Mouse (Mus musculus) midbrain, embryonic 13.5 days (tissue): ENCODE results near the gene Cuedc1. TPM values are rescaled to one million over a fixed set of nuclear protein-coding genes. Genes with fewer than 3 reads are reported as not detected.

Experiments
- ATAC-seq: fragments of 200-750 bp; cut with Nextera tagmentation; 2 replicates; pipeline ENCODE4 v1.8.0; 2017; ENCODE audit warnings: mild to moderate bottlenecking, moderate TSS enrichment, moderate library complexity
- H3K27ac ChIP-seq: fragments of 300-500 bp; sonication (generic); 2 replicates; pipeline ENCODE4 v1.5.1; 2015; ENCODE audit warnings: inconsistent platforms, mild to moderate bottlenecking, moderate library complexity
- H3K27me3 ChIP-seq: fragments of 300-500 bp; sonication (generic); 2 replicates; pipeline ENCODE4 v1.6.1; 2015; ENCODE audit warnings: mild to moderate bottlenecking, inconsistent platforms
- H3K36me3 ChIP-seq: fragments of 300-500 bp; sonication (generic); 2 replicates; pipeline ENCODE4 v1.6.1; 2015; ENCODE audit warnings: mild to moderate bottlenecking, inconsistent platforms
- H3K4me1 ChIP-seq: fragments of 300-500 bp; sonication (generic); replicated peaks from 2 replicates; pipeline ENCODE4 v1.6.1; 2015; ENCODE audit warnings: inconsistent platforms
- H3K4me2 ChIP-seq: fragments of 300-500 bp; sonication (generic); replicated peaks from 2 replicates; pipeline ENCODE4 v1.6.1; 2015; ENCODE audit warnings: moderate library complexity, mild to moderate bottlenecking, inconsistent platforms
- H3K4me3 ChIP-seq: fragments of 300-500 bp; sonication (generic); replicated peaks from 2 replicates; pipeline ENCODE4 v1.5.1; 2015; ENCODE audit warnings: mild to moderate bottlenecking, inconsistent platforms
- H3K9ac ChIP-seq: fragments of 300-500 bp; sonication (generic); replicated peaks from 2 replicates; pipeline ENCODE4 v1.6.1; 2015; ENCODE audit warnings: mild to moderate bottlenecking, inconsistent platforms
- H3K9me3 ChIP-seq: fragments of 300-500 bp; sonication (generic); 2 replicates; pipeline ENCODE4 v1.6.1; 2016; ENCODE audit warnings: mild to moderate bottlenecking, inconsistent platforms
- WGBS: fragments of 180-500 bp; shearing (Covaris S2); methylation state at CpG from one replicate; pipeline ENCODE4 v1.1.7; 2015; 5-methylcytosine and 5-hydroxymethylcytosine counted together
- polyA plus RNA-seq: library from polyadenylated mRNA; unstranded; fragments of >200 nt; fragmentation: Nextera tagmentation; extraction: Ambion mirVana; gene quantifications from 2 replicates; pipeline ENCODE4 v1.2.1, GENCODE M21; 2015

Cuedc1 gene
- polyA plus RNA-seq, 1 experiment from 2014 or later, result 46.1 TPM

- 44% methylated on average over 2 of the region's 2 CpGs for WGBS
- H3K4me1 ChIP-seq, result peaks cover 62% of the 10 kb centered on the region
- no peaks in the 10 kb centered on the region for H3K36me3 ChIP-seq
- no peaks in the 10 kb centered on the region for H3K9me3 ChIP-seq
- no peak overlapping the region for H3K9ac ChIP-seq
- no peak overlapping the region for H3K27ac ChIP-seq
- 0 out of 2 replicates have a peak, but pooled peaks cover 3% of the 10 kb centered on the region for H3K27me3 ChIP-seq
- no peak for ATAC-seq
- H3K4me3 ChIP-seq, result no peak overlapping the region
- no peak overlapping the region for H3K4me2 ChIP-seq
Measured at GRCm38 (mm10) chr11:88156403-88156802, 58.5 kb downstream of the Cuedc1 start.

- peaks cover 54% of the 10 kb centered on the region for H3K4me1 ChIP-seq
- no peaks in the 10 kb centered on the region for H3K9me3 ChIP-seq
- H3K9ac ChIP-seq, result no peak overlapping the region
- peaks cover 8% of the 10 kb centered on the region; the same call in 1 of the 2 replicates for H3K27me3 ChIP-seq
- no peak overlapping the region for H3K4me2 ChIP-seq
- H3K4me3 ChIP-seq, result no peak overlapping the region
- H3K27ac ChIP-seq, result no peak overlapping the region
- WGBS, result 79% methylated on average over 5 of the region's 5 CpGs
- ATAC-seq, result no peak
- H3K36me3 ChIP-seq, result no peaks in the 10 kb centered on the region
Measured at GRCm38 (mm10) chr11:88158842-88159246, 61.0 kb downstream of the Cuedc1 start.

GRCm38 (mm10) chr11:88159389-88159788 is 61.5 kb downstream of the Cuedc1 start:
- Histone ChIP-seq H3K36me3 (no peaks in the 10 kb centered on the region), H3K4me2 (no peak overlapping the region), H3K9ac (no peak overlapping the region), H3K27me3 (peaks cover 8% of the 10 kb centered on the region; the same call in 1 of the 2 replicates), H3K9me3 (no peaks in the 10 kb centered on the region), H3K27ac (no peak overlapping the region), H3K4me1 (peaks cover 49% of the 10 kb centered on the region), H3K4me3 (no peak overlapping the region)
- 75% methylated on average over 11 of the region's 11 CpGs for WGBS
- no peak for ATAC-seq

GRCm38 (mm10) chr11:88160316-88160715 is 62.5 kb downstream of the Cuedc1 start:
- H3K4me1 ChIP-seq, result peaks cover 53% of the 10 kb centered on the region
- no peak overlapping the region; the same call in 1 of the 2 replicates for H3K9ac ChIP-seq
- H3K4me3 ChIP-seq, result no peak overlapping the region
- WGBS, result 42% methylated on average over 5 of the region's 5 CpGs
- peaks cover 8% of the 10 kb centered on the region; the same call in 1 of the 2 replicates for H3K27me3 ChIP-seq
- H3K36me3 ChIP-seq, result no peaks in the 10 kb centered on the region
- H3K27ac ChIP-seq, result peak overlapping the region; percentile 95
- H3K4me2 ChIP-seq, result peak overlapping the region; percentile 73
- no peaks in the 10 kb centered on the region for H3K9me3 ChIP-seq
- ATAC-seq, result no peak

GRCm38 (mm10) chr11:88161051-88161581 is 63.3 kb downstream of the Cuedc1 start:
- peak overlapping the region; percentile 95 for H3K27ac ChIP-seq
- ATAC-seq, result peak; percentile 75
- no peaks in the 10 kb centered on the region for H3K9me3 ChIP-seq
- peaks cover 52% of the 10 kb centered on the region for H3K4me1 ChIP-seq
- H3K27me3 ChIP-seq, result peaks cover 8% of the 10 kb centered on the region; the same call in 1 of the 2 replicates
- H3K36me3 ChIP-seq, result no peaks in the 10 kb centered on the region
- H3K4me3 ChIP-seq, result peak overlapping the region; percentile 44
- under 1% methylated on average over 23 of the region's 33 CpGs for WGBS
- H3K9ac ChIP-seq, result peak overlapping the region; percentile 74
- H3K4me2 ChIP-seq, result peak overlapping the region; percentile 73

GRCm38 (mm10) chr11:88161651-88162362 is 63.9 kb downstream of the Cuedc1 start:
- no peaks in the 10 kb centered on the region for H3K9me3 ChIP-seq
- H3K9ac ChIP-seq, result peak overlapping the region; percentile 74
- peaks cover 50% of the 10 kb centered on the region for H3K4me1 ChIP-seq
- no peaks in the 10 kb centered on the region for H3K36me3 ChIP-seq
- H3K27me3 ChIP-seq, result peaks cover 8% of the 10 kb centered on the region; the same call in 1 of the 2 replicates
- ATAC-seq, result peak; percentile 79
- 1% methylated on average over 14 of the region's 15 CpGs for WGBS
- H3K4me2 ChIP-seq, result peak overlapping the region; percentile 73
- peak overlapping the region; percentile 95 for H3K27ac ChIP-seq
- peak overlapping the region; percentile 44 for H3K4me3 ChIP-seq

GRCm38 (mm10) chr11:88162740-88163139 is 64.9 kb downstream of the Cuedc1 start:
- Histone ChIP-seq H3K36me3 (no peaks in the 10 kb centered on the region), H3K4me2 (no peak overlapping the region), H3K9ac (no peak overlapping the region), H3K4me3 (no peak overlapping the region), H3K27ac (no peak overlapping the region), H3K27me3 (peaks cover 8% of the 10 kb centered on the region; the same call in 1 of the 2 replicates), H3K9me3 (no peaks in the 10 kb centered on the region), H3K4me1 (peaks cover 49% of the 10 kb centered on the region)
- no peak for ATAC-seq
- WGBS, result 56% methylated on average over 4 of the region's 4 CpGs

GRCm38 (mm10) chr11:88164213-88164723 is 66.4 kb downstream of the Cuedc1 start:
- 93% methylated on average over 7 of the region's 7 CpGs for WGBS
- H3K4me1 ChIP-seq, result peaks cover 51% of the 10 kb centered on the region

GRCm38 (mm10) chr11:88164801-88165377 is 67.0 kb downstream of the Cuedc1 start:
- peaks cover 3% of the 10 kb centered on the region; the same call in 1 of the 2 replicates for H3K36me3 ChIP-seq
- no peak overlapping the region for H3K9ac ChIP-seq
- H3K4me2 ChIP-seq, result no peak overlapping the region
- H3K27ac ChIP-seq, result no peak overlapping the region
- WGBS, result 60% methylated on average over 15 of the region's 15 CpGs
- H3K4me1 ChIP-seq, result peaks cover 56% of the 10 kb centered on the region
- H3K4me3 ChIP-seq, result no peak overlapping the region
- peaks cover 12% of the 10 kb centered on the region; the same call in 1 of the 2 replicates for H3K27me3 ChIP-seq
- H3K9me3 ChIP-seq, result no peaks in the 10 kb centered on the region
- no peak for ATAC-seq

More at GRCm38 (mm10) chr11:88164213-88164723, 66.4 kb downstream of the Cuedc1 start:
- H3K36me3 ChIP-seq, result no peaks in the 10 kb centered on the region
- H3K4me3 ChIP-seq, result no peak overlapping the region
- no peak overlapping the region for H3K9ac ChIP-seq
- H3K27ac ChIP-seq, result no peak overlapping the region
- no peak overlapping the region for H3K4me2 ChIP-seq
- H3K27me3 ChIP-seq, result peaks cover 8% of the 10 kb centered on the region; the same call in 1 of the 2 replicates
- no peak for ATAC-seq
- no peaks in the 10 kb centered on the region for H3K9me3 ChIP-seq

- ATAC-seq, result no peak
- Histone ChIP-seq H3K9me3 (no peaks in the 10 kb centered on the region), H3K27me3 (peaks cover 18% of the 10 kb centered on the region), H3K4me2 (no peak overlapping the region), H3K4me1 (peaks cover 48% of the 10 kb centered on the region), H3K9ac (no peak overlapping the region), H3K36me3 (peaks cover 5% of the 10 kb centered on the region; the same call in 1 of the 2 replicates), H3K27ac (no peak overlapping the region), H3K4me3 (no peak overlapping the region)
- WGBS, result 81% methylated on average over 10 of the region's 10 CpGs
Measured at GRCm38 (mm10) chr11:88165683-88166364, 68.0 kb downstream of the Cuedc1 start.

- ATAC-seq, result no peak
- no peak overlapping the region for H3K4me3 ChIP-seq
- 90% methylated on average over 7 of the region's 7 CpGs for WGBS
- peaks cover 44% of the 10 kb centered on the region for H3K4me1 ChIP-seq
- no peak overlapping the region for H3K27ac ChIP-seq
- no peaks in the 10 kb centered on the region for H3K9me3 ChIP-seq
- H3K9ac ChIP-seq, result no peak overlapping the region
- peaks cover 25% of the 10 kb centered on the region for H3K27me3 ChIP-seq
- H3K4me2 ChIP-seq, result no peak overlapping the region
- H3K36me3 ChIP-seq, result peaks cover 5% of the 10 kb centered on the region; the same call in 1 of the 2 replicates
Measured at GRCm38 (mm10) chr11:88166471-88166870, 68.6 kb downstream of the Cuedc1 start.
